Comparison of ENCODE assay signal across 8 mouse cellular contexts in genomic region chr13:67306718-67307117, GRCm38 (mm10). TPM values are rescaled to one million over a fixed set of nuclear protein-coding genes. Genes with fewer than 3 reads are reported as not detected.
A peak's percentile ranks its signal among the peaks of the same experiment; 100 is the strongest.
DNase-seq lines count a peak whose midpoint lies in the region; ATAC-seq and TF ChIP-seq lines count a peak whose summit lies in the region.

No protein-coding gene starts in this region.

- H3K36me3 ChIP-seq in CH12.LX (replicated peaks in 1 of 2; ENCODE audit: control insufficient read depth in 1 of 2, insufficient read depth in 1 of 2, low read length in 1 of 2) = peaks cover 0 to 6% of the 10 kb centered on the region in 2 experiments
- H3K36me3 ChIP-seq in forebrain, embryonic 10.5 days (replicated peaks) = no peaks in the 10 kb centered on the region
- no peaks in the 10 kb centered on the region for H3K36me3 ChIP-seq in midbrain, embryonic 15.5 days (replicated peaks)

- H3K27ac ChIP-seq in CH12.LX (ENCODE audit: insufficient read depth, low read depth) = no peak overlapping the region
- peak overlapping the region; percentile 79 for H3K27ac ChIP-seq in forebrain, embryonic 10.5 days
- peak overlapping the region; percentile 74 for H3K27ac ChIP-seq in midbrain, embryonic 15.5 days

- H3K4me2 ChIP-seq in CH12.LX (ENCODE audit: insufficient read depth, low read depth, poor library complexity, severe bottlenecking) = peak overlapping the region; percentile 77; the same call in 1 of the 2 replicates
- H3K4me2 ChIP-seq in midbrain, embryonic 15.5 days = peak overlapping the region; percentile 81

- TF ChIP-seq EP300 in CH12.LX (IDR thresholded peaks at IDR 0.05; ENCODE audit: low read length) = no peak

- no peaks in the 10 kb centered on the region for H3K27me3 ChIP-seq in CH12.LX (replicated peaks)
- H3K27me3 ChIP-seq in forebrain, embryonic 10.5 days (ENCODE audit: poor library complexity, severe bottlenecking) = no peaks in the 10 kb centered on the region
- no peaks in the 10 kb centered on the region for H3K27me3 ChIP-seq in midbrain, embryonic 15.5 days (replicated peaks)

- H3K9ac ChIP-seq in CH12.LX (ENCODE audit: insufficient read depth, low read depth) = peak overlapping the region; percentile 29; the same call in 1 of the 2 replicates
- peak overlapping the region; percentile 38 for H3K9ac ChIP-seq in midbrain, embryonic 15.5 days

- no peaks in the 10 kb centered on the region for H3K9me3 ChIP-seq in CH12.LX (replicated peaks; ENCODE audit: low read length)
- H3K9me3 ChIP-seq in forebrain, embryonic 10.5 days = peaks cover 3% of the 10 kb centered on the region; the same call in 1 of the 2 replicates
- H3K9me3 ChIP-seq in midbrain, embryonic 15.5 days = no peaks in the 10 kb centered on the region

- TF ChIP-seq CTCF in CH12.LX (conservative IDR thresholded peaks at IDR 0.05 in 1 of 2, IDR thresholded peaks at IDR 0.05 in 1 of 2; ENCODE audit: low read depth in 2 of 2, low read length in 2 of 2) = no peak

- H3K4me1 ChIP-seq in CH12.LX (ENCODE audit: control insufficient read depth in 1 of 2, insufficient read depth in 2 of 2) = peaks cover 0 to 9% of the 10 kb centered on the region in 2 experiments; a peak in 2 of 4 replicates
- peaks cover 9% of the 10 kb centered on the region for H3K4me1 ChIP-seq in forebrain, embryonic 10.5 days
- peaks cover 11% of the 10 kb centered on the region for H3K4me1 ChIP-seq in midbrain, embryonic 15.5 days

- in situ Hi-C loops in CH12.LX (cut with MboI; ENCODE audit: low pct_ligation_motif_present, low pct_unique_long_range_greater_than_20kb, low sequenced_read_pairs) = no loop called here

- dilution Hi-C loops in CH12.LX (cut with MboI; ENCODE audit: extremely low pct_ligation_motif_present, extremely low pct_unique_long_range_greater_than_20kb, low sequenced_read_pairs) = no loop called here

- TF ChIP-seq POLR2A in CH12.LX (IDR thresholded peaks at IDR 0.05; ENCODE audit: low read depth, low read length) = no peak

- DNase-seq in cerebellum, postnatal 10 days = peak; percentile 9 to 15
- DNase-seq in cerebellum, adult 9-10 months = no peak
- no peak for DNase-seq in CH12.LX (ENCODE audit: extremely low read depth)
- DNase-seq in forebrain, embryonic 10.5 days (ENCODE audit: extremely low spot score, low spot score) = no peak
- peak; percentile 10 for DNase-seq in large intestine, adult 2 months (ENCODE audit: low read depth, low spot score)
- no peak for DNase-seq in testis, postnatal 10 days (ENCODE audit: low spot score)
- no peak for DNase-seq in cerebellum, postnatal 36 days

- ATAC-seq in midbrain, embryonic 15.5 days (replicated peaks) = peak; percentile 65

- 31% methylated on average over 5 of the region's 5 CpGs for WGBS in forebrain, embryonic 10.5 days
- 17% methylated on average over 5 of the region's 5 CpGs for WGBS in large intestine, adult 2 months
- 31% methylated on average over 5 of the region's 5 CpGs for WGBS in midbrain, embryonic 15.5 days

- H3K79me2 ChIP-seq in CH12.LX (replicated peaks; ENCODE audit: control insufficient read depth, extremely low read depth, insufficient read depth, poor library complexity, severe bottlenecking) = 0 out of 2 replicates have a peak, but pooled peaks cover 2% of the 10 kb centered on the region

- no peak for TF ChIP-seq RAD21 in CH12.LX (IDR thresholded peaks at IDR 0.05; ENCODE audit: low read depth, low read length)

- peak overlapping the region in 2 of 3 experiments; percentile 85 to 88 for H3K4me3 ChIP-seq in CH12.LX (replicated peaks in 1 of 3; ENCODE audit: low read depth in 2 of 3, low read length in 2 of 3, poor library complexity in 1 of 3)
- H3K4me3 ChIP-seq in forebrain, embryonic 10.5 days = peak overlapping the region; percentile 67
- H3K4me3 ChIP-seq in midbrain, embryonic 15.5 days = peak overlapping the region; percentile 82

TF ChIP-seq in CH12.LX, 34 proteins besides CTCF, POLR2A, EP300 and RAD21:
- TF ChIP-seq HCFC1 (IDR thresholded peaks at IDR 0.05; ENCODE audit: low read depth, low read length) (no peak), POLR2AphosphoS2 (IDR thresholded peaks at IDR 0.05; ENCODE audit: low read depth, low read length) (no peak), NRF1 (IDR thresholded peaks at IDR 0.05; ENCODE audit: low read depth, low read length) (no peak), PAX5 (IDR thresholded peaks at IDR 0.05; ENCODE audit: low read length) (no peak), SMC3 (IDR thresholded peaks at IDR 0.05; ENCODE audit: low read depth, low read length) (no peak)

RNA-seq across cellular contexts. Expression of gene Zfp457, which starts 0.4 kb away (rescaled TPM):
- total RNA-seq in CH12.LX (2012; rRNA removed) (0.97 and 0.98 TPM in 2 replicates), CH12.LX (2014; rRNA removed) (0.66 TPM in 1 of 2 replicates, not detected in the other)
- polyA plus RNA-seq in CH12.LX (2012; ENCODE audit: insufficient read length, low read depth) = 0.40 and 0.57 TPM in 2 replicates
- polyA plus RNA-seq in forebrain, embryonic 10.5 days (2016; fragmentation: Nextera tagmentation; extraction: Ambion mirVana) = 0.18 and 0.50 TPM in 2 replicates
- 0.67 and 0.92 TPM in 2 replicates for polyA plus RNA-seq in large intestine, adult 2 months (2012; rRNA removed)
- 0.91 and 1.5 TPM in 2 replicates for polyA plus RNA-seq in midbrain, embryonic 15.5 days (2015; fragmentation: Nextera tagmentation; extraction: Ambion mirVana)

RNA-seq across cellular contexts. Expression of gene Zfp595, which starts 25.7 kb away (rescaled TPM):
- total RNA-seq in CH12.LX (2012; rRNA removed) (4.6 and 5.4 TPM in 2 replicates), CH12.LX (2014; rRNA removed) (10.1 and 13.7 TPM in 2 replicates)
- 5.4 and 6.4 TPM in 2 replicates for polyA plus RNA-seq in CH12.LX (2012; ENCODE audit: insufficient read length, low read depth)
- 1.9 and 2.2 TPM in 2 replicates for polyA plus RNA-seq in forebrain, embryonic 10.5 days (2016; fragmentation: Nextera tagmentation; extraction: Ambion mirVana)
- 0.71 and 0.99 TPM in 2 replicates for polyA plus RNA-seq in large intestine, adult 2 months (2012; rRNA removed)
- 1.4 and 1.6 TPM in 2 replicates for polyA plus RNA-seq in midbrain, embryonic 15.5 days (2015; fragmentation: Nextera tagmentation; extraction: Ambion mirVana)

RNA-seq across cellular contexts. Expression of gene Zfp458, which starts 28.5 kb away (rescaled TPM):
- 1.6 and 2.3 TPM in 2 replicates for total RNA-seq in CH12.LX (2012; rRNA removed)
- 3.2 and 3.3 TPM in 2 replicates for total RNA-seq in CH12.LX (2014; rRNA removed)
- 1.6 and 2.4 TPM in 2 replicates for polyA plus RNA-seq in CH12.LX (2012; ENCODE audit: insufficient read length, low read depth)
- 1.1 and 1.8 TPM in 2 replicates for polyA plus RNA-seq in forebrain, embryonic 10.5 days (2016; fragmentation: Nextera tagmentation; extraction: Ambion mirVana)
- polyA plus RNA-seq in large intestine, adult 2 months (2012; rRNA removed) = 0.27 and 0.31 TPM in 2 replicates
- polyA plus RNA-seq in midbrain, embryonic 15.5 days (2015; fragmentation: Nextera tagmentation; extraction: Ambion mirVana) = 5.1 and 6.3 TPM in 2 replicates

RNA-seq across cellular contexts. Expression of gene Gm28044, which starts 53.6 kb away (rescaled TPM):
- total RNA-seq in CH12.LX (2012; rRNA removed) (1.0 and 1.1 TPM in 2 replicates), CH12.LX (2014; rRNA removed) (not detected in 2 replicates)
- polyA plus RNA-seq in CH12.LX (2012; ENCODE audit: insufficient read length, low read depth) = 0.89 and 1.0 TPM in 2 replicates
- 0.37 TPM in 1 of 2 replicates, not detected in the other for polyA plus RNA-seq in forebrain, embryonic 10.5 days (2016; fragmentation: Nextera tagmentation; extraction: Ambion mirVana)
- not detected in 2 replicates for polyA plus RNA-seq in large intestine, adult 2 months (2012; rRNA removed)
- not detected in 2 replicates for polyA plus RNA-seq in midbrain, embryonic 15.5 days (2015; fragmentation: Nextera tagmentation; extraction: Ambion mirVana)

RNA-seq across cellular contexts. Expression of gene Zfp953, which starts 53.7 kb away (rescaled TPM):
- total RNA-seq in CH12.LX (2012; rRNA removed) (1.8 and 2.3 TPM in 2 replicates), CH12.LX (2014; rRNA removed) (4.6 and 5.6 TPM in 2 replicates)
- 3.6 and 4.2 TPM in 2 replicates for polyA plus RNA-seq in CH12.LX (2012; ENCODE audit: insufficient read length, low read depth)
- polyA plus RNA-seq in forebrain, embryonic 10.5 days (2016; fragmentation: Nextera tagmentation; extraction: Ambion mirVana) = 0.87 and 1.1 TPM in 2 replicates
- polyA plus RNA-seq in large intestine, adult 2 months (2012; rRNA removed) = 0.38 and 0.42 TPM in 2 replicates
- polyA plus RNA-seq in midbrain, embryonic 15.5 days (2015; fragmentation: Nextera tagmentation; extraction: Ambion mirVana) = 0.49 and 0.68 TPM in 2 replicates

Comparison
In these comparisons a context has a peak if more than half of its experiments do, and no peak if none do; other contexts are left out.
1. DNase-seq: peak in cerebellum, postnatal 10 days (2 of 2) and large intestine, adult 2 months (single experiment); none in cerebellum, adult 9-10 months (single experiment), CH12.LX (single experiment), forebrain, embryonic 10.5 days (single experiment), testis, postnatal 10 days (single experiment) and cerebellum, postnatal 36 days (0 of 2).
2. Peak in every context shown above with its lines, with median percentiles within 50 percentile points of each other: H3K4me3 ChIP-seq.